Mouse (Mus musculus) megakaryocyte, embryonic 14.5 days (primary cell): ENCODE results near the gene Prdx5. TPM values are rescaled to one million over a fixed set of nuclear protein-coding genes. Genes with fewer than 3 reads are reported as not detected.

Experiments
- H3K27me3 ChIP-seq: replicated peaks from 2 replicates; pipeline ENCODE3; 2012; ENCODE audit warnings: inconsistent platforms
- H3K36me3 ChIP-seq: replicated peaks from 2 replicates; pipeline ENCODE3; 2012; ENCODE audit warnings: low read length, inconsistent platforms, mixed read lengths
- H3K4me1 ChIP-seq: 2 replicates; pipeline ENCODE4 v1.6.1; 2012; ENCODE audit warnings: inconsistent platforms
- H3K4me3 ChIP-seq: replicated peaks from 2 replicates; pipeline ENCODE3; 2012; ENCODE audit warnings: moderate library complexity, mild to moderate bottlenecking, inconsistent platforms
- H3K9me3 ChIP-seq: 2 replicates; pipeline ENCODE4 v1.6.1; 2012; ENCODE audit warnings: inconsistent platforms
- FLI1 ChIP-seq: IDR thresholded peaks from 2 replicates; pipeline ENCODE4 v1.6.1; 2012; ENCODE audit warnings: low read length, inconsistent platforms, mixed read lengths
- GATA1 ChIP-seq: IDR thresholded peaks from 3 replicates; pipeline ENCODE4 v1.6.1; 2012; ENCODE audit warnings: mixed read lengths, low read length, inconsistent platforms, borderline replicate concordance
- polyA plus RNA-seq: library from polyadenylated mRNA; stranded (reverse); fragments of >175 nt; gene quantifications from 2 replicates; pipeline ENCODE4 v1.2.3, GENCODE M21; 2012; ENCODE audit warnings: low replicate concordance; ENCODE audit not compliant: insufficient read depth

Prdx5 gene
- polyA plus RNA-seq, 1 experiment: 955 TPM

DNA sequence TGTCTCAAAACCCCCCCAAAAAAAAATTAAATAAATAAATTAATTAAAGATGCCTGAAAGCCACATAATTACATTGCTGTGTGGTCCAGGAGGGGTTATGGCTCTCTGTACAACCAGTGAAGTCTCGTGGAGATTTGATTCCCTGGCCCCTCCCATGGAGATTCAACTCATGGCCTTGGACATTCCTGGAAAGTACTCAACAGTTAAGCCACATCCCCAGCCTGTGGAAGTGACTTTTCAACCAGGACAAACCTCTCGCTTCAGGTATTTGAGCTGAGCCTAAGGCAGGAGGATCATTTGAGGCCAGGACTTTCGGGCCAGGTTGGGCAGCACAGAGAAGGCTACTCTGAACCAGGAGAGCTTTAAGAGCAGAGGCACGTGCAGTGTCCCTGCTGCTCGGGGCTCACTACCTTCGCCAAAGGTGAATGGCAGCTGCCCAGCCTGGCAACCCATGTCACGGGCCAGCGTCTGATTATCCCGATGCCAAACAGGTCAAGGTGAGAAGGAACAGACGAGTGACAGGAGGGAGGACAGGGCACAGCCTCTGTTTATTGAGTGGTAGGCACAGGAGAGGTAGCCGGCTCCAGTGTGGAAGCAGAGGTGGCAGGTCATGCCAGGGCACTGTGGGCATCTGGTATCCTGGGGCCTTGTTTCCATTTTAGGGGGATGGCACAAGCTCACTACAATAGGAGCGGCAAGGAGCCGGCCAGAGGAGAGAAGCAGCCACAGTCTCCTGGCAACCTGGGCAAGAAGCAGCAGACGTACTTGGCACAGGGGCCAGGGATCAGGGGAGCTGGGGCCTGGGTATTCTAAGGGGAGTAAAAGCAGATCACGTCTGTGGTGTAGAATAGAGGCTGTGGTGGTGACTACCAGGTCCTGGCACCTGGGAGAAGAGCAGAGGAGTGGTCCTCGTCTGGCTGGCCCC lies 27.9 kb upstream of the Prdx5 start:
- peaks cover 51% of the 10 kb centered on the region for H3K4me1 ChIP-seq
- H3K27me3 ChIP-seq: peaks cover 33% of the 10 kb centered on the region
- TF ChIP-seq GATA1: no peak
- H3K36me3 ChIP-seq: peaks cover 29% of the 10 kb centered on the region
- H3K9me3 ChIP-seq: no peaks in the 10 kb centered on the region
- no peak overlapping the region for H3K4me3 ChIP-seq

- H3K4me1 ChIP-seq: peaks cover 59% of the 10 kb centered on the region
- H3K9me3 ChIP-seq: no peaks in the 10 kb centered on the region
- H3K4me3 ChIP-seq: no peak overlapping the region
- H3K36me3 ChIP-seq: peaks cover 29% of the 10 kb centered on the region
- H3K27me3 ChIP-seq: peaks cover 48% of the 10 kb centered on the region
- TF ChIP-seq FLI1: no peak
- no peak for TF ChIP-seq GATA1
Measured at GRCm38 (mm10) chr19:6936299-6936698, 26.4 kb upstream of the Prdx5 start.

DNA sequence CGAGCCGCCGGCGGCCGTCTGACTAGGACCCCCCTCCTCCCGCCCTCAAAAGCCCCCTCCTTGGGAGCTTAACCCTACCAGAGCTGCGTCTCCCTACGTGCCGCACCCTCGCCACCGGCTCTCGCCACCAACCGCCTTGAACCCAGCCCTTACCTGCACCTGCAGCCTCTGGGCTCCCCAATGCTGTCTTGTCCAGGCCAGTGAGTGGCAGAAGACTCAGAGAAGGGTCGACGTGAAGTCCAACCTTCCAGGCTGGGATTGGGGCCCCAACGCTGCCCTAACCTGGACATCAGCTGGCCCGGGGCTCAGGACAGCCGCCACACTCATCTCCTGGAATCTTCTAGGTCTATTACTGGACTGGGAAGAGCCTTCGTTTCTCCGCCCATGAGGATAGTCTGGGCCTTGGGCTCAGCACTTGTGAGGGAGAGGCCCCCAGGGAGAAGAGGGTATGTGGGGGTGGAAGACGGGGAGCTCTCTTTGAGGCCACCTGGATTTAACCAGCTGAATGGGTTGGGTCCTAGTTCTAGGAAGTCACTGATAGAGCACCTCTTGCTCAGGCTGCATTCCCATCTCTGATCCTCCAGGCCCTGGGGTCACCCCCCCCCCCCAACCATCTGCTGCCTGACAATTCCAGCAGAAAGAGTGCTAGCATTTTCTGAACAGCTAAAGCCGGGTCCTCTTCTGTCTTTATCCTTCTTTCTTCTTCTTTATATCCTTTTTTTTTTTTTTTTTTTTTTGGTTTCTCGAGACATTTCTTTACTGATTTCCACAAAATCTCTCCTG lies 24.5 kb upstream of the Prdx5 start, which contains the start of gene Kcnk4:
Gene Kcnk4, minus strand, starts transcription at position 321 of the 783 bp plus-strand sequence.
- no peaks in the 10 kb centered on the region for H3K9me3 ChIP-seq
- H3K4me3 ChIP-seq: peak within 1 kb of the TSS; percentile 89
- peaks cover 49% of the 10 kb centered on the region for H3K4me1 ChIP-seq
- peaks cover 20% of the 10 kb centered on the region for H3K36me3 ChIP-seq
- peaks cover 59% of the 10 kb centered on the region for H3K27me3 ChIP-seq
- TF ChIP-seq FLI1 (no peak), GATA1 (no peak)

- TF ChIP-seq FLI1 (no peak), GATA1 (no peak)
Measured at GRCm38 (mm10) chr19:6933436-6934194, 23.7 kb upstream of the Prdx5 start.

DNA sequence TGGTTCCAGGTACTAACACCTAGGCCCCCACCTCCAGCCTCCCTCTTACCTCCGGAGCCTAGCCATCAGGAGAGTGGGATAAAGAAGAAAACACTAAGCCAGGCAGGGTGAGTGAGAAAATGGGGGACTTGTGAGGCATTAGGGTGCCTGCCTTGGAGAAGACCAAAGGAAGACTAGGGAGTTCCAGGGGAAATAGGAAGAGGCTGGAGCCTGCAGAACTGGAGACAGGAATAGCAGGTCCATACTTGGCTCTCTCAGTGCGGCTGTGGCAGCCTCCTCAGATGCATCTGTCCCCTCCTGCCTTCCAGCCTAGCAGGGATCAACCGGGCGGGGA lies 23.2 kb upstream of the Prdx5 start:
- TF ChIP-seq GATA1 (no peak), FLI1 (no peak)
- Histone ChIP-seq H3K36me3 (peaks cover 6% of the 10 kb centered on the region), H3K27me3 (peaks cover 68% of the 10 kb centered on the region), H3K4me3 (no peak overlapping the region), H3K4me1 (peaks cover 44% of the 10 kb centered on the region), H3K9me3 (no peaks in the 10 kb centered on the region)

More at GRCm38 (mm10) chr19:6933436-6934194, 23.7 kb upstream of the Prdx5 start:
- Histone ChIP-seq H3K4me3 (peak overlapping the region; percentile 89), H3K4me1 (peaks cover 44% of the 10 kb centered on the region), H3K36me3 (peaks cover 12% of the 10 kb centered on the region), H3K27me3 (peaks cover 65% of the 10 kb centered on the region), H3K9me3 (no peaks in the 10 kb centered on the region)

GRCm38 (mm10) chr19:6932018-6932417 lies 22.1 kb upstream of the Prdx5 start:
- H3K36me3 ChIP-seq: no peaks in the 10 kb centered on the region
- H3K4me1 ChIP-seq: peaks cover 49% of the 10 kb centered on the region
- no peaks in the 10 kb centered on the region for H3K9me3 ChIP-seq
- TF ChIP-seq FLI1: no peak
- no peak for TF ChIP-seq GATA1
- no peak overlapping the region for H3K4me3 ChIP-seq
- peaks cover 78% of the 10 kb centered on the region for H3K27me3 ChIP-seq

DNA sequence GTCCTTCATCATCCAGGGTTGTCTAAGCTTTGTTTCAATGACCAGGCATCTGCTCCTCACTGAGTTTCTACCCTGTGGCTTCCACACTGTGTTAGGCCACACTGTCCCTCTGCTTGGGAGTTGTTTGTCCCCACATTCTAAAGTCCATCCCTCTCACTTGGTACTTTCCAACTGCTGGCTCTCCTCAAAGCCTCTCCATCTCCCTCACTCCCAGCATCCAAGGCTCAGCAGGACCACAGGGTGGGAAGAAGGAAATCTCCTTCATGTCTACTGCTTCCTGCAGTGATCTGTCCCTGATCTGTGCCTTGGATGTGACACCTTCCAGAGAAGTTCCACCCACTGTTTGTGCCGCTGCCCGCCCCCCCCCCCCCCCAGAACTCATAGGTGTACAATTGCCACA lies 21.1 kb upstream of the Prdx5 start:
- Histone ChIP-seq H3K4me1 (peaks cover 59% of the 10 kb centered on the region), H3K9me3 (peaks cover 3% of the 10 kb centered on the region), H3K4me3 (no peak overlapping the region), H3K27me3 (peaks cover 86% of the 10 kb centered on the region), H3K36me3 (no peaks in the 10 kb centered on the region)
- TF ChIP-seq GATA1 (no peak), FLI1 (no peak)

- Histone ChIP-seq H3K9me3 (peaks cover 7% of the 10 kb centered on the region), H3K27me3 (peaks cover 73% of the 10 kb centered on the region), H3K4me3 (no peak overlapping the region), H3K4me1 (peaks cover 74% of the 10 kb centered on the region), H3K36me3 (no peaks in the 10 kb centered on the region)
- TF ChIP-seq GATA1: no peak
Measured at GRCm38 (mm10) chr19:6928080-6928479, 18.2 kb upstream of the Prdx5 start.

- no peaks in the 10 kb centered on the region for H3K36me3 ChIP-seq
- H3K27me3 ChIP-seq: peaks cover 59% of the 10 kb centered on the region
- H3K9me3 ChIP-seq: peaks cover 7% of the 10 kb centered on the region
- peak overlapping the region; percentile 66 for H3K4me3 ChIP-seq
- H3K4me1 ChIP-seq: peaks cover 75% of the 10 kb centered on the region
- TF ChIP-seq FLI1 (no peak), GATA1 (no peak)
Measured at GRCm38 (mm10) chr19:6926559-6927255, 16.8 kb upstream of the Prdx5 start.
